Mouse (Mus musculus) spleen, adult 2 months (tissue): ENCODE results near the gene Olfr96.

Experiments used
- CTCF ChIP-seq: fragments of 200-500 bp; IDR thresholded peaks from 2 replicates; pipeline ENCODE4 v1.5.1; 2011; ENCODE audit warnings: mild to moderate bottlenecking, inconsistent platforms; ENCODE audit not compliant: insufficient read depth, insufficient read length, insufficient replicate concordance; ENCODE audit errors: extremely low read depth
- POLR2A ChIP-seq: fragments of 200-500 bp; IDR thresholded peaks from 2 replicates; pipeline ENCODE4 v1.6.1; 2011; ENCODE audit warnings: low read depth, low read length, inconsistent platforms

DNA sequence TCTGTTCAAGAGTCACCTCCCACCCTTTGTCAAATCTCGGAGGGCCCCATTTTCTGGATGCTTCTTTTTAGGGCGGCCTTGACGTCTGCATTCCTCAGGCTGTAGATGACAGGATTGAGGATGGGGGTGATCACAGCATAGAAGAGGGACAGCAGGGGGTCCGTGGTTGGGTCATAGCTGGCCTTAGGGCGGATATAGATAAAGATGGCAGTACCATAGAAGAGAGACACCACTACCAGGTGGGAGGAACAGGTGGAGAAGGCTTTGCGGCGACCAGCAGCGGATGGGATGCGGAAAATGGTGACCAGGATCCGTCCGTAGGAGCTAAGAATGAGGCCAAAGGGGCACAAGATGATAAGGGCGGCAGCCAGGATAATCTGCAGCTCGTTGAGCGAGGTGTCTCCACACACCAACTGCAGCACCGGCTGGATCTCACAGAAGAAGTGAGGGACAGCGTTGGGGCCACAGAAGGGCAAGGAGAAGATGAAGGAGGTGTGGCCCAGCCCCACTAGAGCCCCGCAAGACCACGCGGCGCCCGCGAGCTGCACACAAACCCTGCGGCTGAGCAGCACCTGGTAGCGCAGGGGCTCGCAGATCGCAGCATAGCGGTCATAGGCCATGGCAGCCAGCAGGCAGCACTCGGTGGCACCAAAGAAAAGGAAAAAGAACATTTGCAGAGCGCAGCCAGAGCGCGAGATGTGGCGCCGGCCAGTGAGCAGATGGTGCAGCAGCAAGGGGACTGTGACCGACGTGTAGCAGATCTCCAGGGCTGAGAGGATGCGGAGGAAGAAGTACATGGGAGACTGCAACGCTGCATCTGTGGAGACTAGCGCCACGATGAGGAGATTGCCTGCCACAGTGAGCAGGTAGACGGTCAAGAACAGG is 8.8 kb upstream of the Olfr96 start:
- TF ChIP-seq CTCF (no peak), POLR2A (no peak)
